Mouse (Mus musculus) left cerebral cortex, postnatal 10 days (tissue): ENCODE measurements around the gene C130074G19Rik. TPM values are rescaled to one million over a fixed set of nuclear protein-coding genes. Genes with fewer than 3 reads are reported as not detected.

Experiments used
- DNase-seq, 2 experiments: peaks; one replicate each; pipeline ENCODE4 v3.0.0; 2021 to 2022; ENCODE audit warnings: low spot score in 2 of 2, mixed read lengths in 1 of 2; ENCODE audit errors: extremely low spot score in 1 of 2
- intact Hi-C: fragments of 180-260 bp; cut with DNase I; formaldehyde crosslinking; loops from one replicate; pipeline ENCODE4 v1.15.1; 2025
- total RNA-seq, 2 experiments: library from RNA; stranded (reverse); gene quantifications; 2 replicates each; pipeline ENCODE4 v1.2.3; 2021

Gene C130074G19Rik
- total RNA-seq: 10 to 100 TPM; 13.3 to 15.0 TPM

DNA sequence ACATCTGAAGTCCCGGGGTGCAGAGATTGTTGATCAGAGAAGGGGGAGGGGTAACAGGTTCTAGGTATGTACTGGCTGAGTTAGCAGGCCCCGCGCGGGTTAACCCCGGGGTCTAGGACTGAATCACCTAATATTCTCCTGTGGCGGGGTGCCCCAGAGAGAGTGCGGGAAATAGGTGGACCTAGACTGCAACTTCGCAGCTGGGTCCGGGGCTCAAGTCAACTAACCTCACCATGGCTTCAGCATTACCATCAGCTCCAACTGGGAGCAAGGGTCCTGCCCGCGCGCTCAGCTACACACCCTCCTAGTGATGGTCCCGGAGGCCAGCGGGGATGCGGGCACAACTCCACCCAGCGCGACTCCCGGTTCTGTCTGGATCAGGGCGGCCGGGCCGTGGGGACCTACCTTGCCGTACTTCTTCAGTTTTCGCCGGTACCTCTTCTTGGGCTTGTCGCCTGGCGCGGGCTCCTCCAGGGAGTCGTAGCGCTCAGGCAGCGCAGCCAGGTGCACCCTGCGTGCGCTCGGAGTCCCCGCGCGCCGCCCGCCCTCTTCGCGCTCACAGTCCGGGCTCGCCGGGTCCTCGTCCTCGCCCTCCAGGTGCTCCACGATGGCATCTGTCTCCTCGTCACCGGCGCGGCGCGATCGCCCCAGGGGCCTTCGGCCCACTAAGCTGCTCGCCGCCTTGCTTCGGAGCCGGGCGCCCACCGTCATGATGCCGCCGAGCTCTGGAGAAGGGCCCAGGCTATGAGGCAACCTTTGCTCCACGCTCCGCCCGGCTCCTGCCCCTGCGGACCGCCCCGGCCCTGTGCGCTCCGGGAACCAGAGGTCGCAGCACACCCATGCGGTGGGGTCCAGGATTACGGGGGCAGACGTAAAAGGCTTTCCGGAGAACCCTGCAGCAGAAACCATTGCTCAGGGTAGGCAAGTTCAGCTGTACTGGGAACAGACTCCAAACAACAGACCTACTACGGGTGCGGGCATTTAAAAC is at the start of gene C130074G19Rik:
C130074G19Rik (minus strand) TSS at position 938 of the 988 bp plus-strand sequence.
- intact Hi-C loops: no loop called here
- DNase-seq: peak in 1 of 2 experiments; percentile 90

DNA sequence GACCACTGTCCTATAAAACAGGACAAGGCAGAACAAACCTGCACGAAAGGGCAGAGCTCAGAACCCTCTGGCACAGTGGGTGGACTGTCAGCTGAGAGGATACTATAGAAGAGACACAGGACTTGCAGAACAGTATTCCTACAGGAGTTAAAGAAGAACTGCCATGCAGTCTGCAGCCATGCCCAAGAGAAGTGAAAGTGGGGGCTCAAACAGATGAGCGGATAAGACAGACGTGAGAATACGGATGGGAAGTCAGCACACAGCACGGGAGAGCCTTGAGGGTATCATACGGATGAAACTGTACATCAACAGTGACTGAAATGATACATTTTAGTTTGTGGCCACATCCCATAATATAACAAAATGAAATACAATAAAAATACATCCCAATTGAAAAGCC is 48.1 kb upstream of the C130074G19Rik start:
- intact Hi-C loops: no loop called here
- no peak for DNase-seq

GRCm38 (mm10) chr1:184928382-184928781 is 45.4 kb upstream of the C130074G19Rik start:
- no peak for DNase-seq
- intact Hi-C loops: no loop called here

- DNase-seq: no peak
Measured at GRCm38 (mm10) chr1:184927911-184928310, 44.9 kb upstream of the C130074G19Rik start.

GRCm38 (mm10) chr1:184922824-184923223 is 39.8 kb upstream of the C130074G19Rik start:
- intact Hi-C loops: no loop called here
- DNase-seq: no peak

More at GRCm38 (mm10) chr1:184927911-184928310, 44.9 kb upstream of the C130074G19Rik start:
- intact Hi-C loops: no loop called here

- DNase-seq: no peak
- intact Hi-C loops: no loop called here
Measured at GRCm38 (mm10) chr1:184920057-184920456, 37.0 kb upstream of the C130074G19Rik start.

GRCm38 (mm10) chr1:184918227-184918888 is 35.3 kb upstream of the C130074G19Rik start:
- intact Hi-C loops: no loop called here
- DNase-seq: no peak

- no peak for DNase-seq
- intact Hi-C loops: no loop called here
Measured at GRCm38 (mm10) chr1:184912336-184912735, 29.3 kb upstream of the C130074G19Rik start.

DNA sequence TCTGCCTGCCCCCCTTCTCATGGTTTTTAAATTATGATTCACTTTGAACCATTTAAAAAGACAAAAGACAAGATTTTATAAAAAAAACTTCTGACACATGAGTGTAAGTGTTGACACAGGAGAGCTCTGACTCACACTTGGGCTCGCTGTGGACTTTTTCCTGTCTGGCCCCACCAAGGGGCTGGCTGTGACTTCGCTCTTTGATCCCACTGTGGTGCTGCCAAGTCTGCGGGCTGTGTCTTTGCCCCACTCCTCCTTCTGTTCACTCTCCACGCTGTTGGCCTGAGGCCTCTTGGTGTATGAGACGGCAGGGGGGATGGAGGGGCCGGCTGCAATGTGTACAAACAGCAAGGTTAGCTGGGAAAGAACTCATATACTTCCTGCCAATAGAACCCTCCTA is 28.8 kb upstream of the C130074G19Rik start:
- intact Hi-C loops: no loop called here
- DNase-seq: peak in 1 of 2 experiments; percentile 65

DNA sequence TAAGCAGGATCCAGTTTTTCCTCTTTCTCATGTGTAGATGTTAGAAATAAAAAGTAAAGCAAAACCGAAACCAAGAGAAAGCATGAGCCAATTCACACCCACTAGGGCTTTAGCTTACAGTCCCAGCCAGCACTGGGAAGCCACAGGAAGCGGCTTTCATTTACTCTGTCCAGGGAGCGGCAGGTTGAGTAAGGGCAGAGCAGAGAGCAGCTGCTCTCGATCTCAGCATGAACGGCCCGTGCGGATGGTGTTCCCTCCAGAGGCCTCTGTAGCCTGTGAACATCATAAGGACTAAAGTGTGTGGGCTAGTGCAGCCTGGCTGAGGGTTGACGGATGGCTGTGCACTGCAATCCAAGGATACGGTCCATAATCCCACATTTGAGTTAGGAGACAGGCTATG is 25.5 kb upstream of the C130074G19Rik start:
- intact Hi-C loops: loop anchor here (10.0 kb wide), 1 partner anchor 286 kb away; no protein-coding TSS in a partner anchor
- no peak for DNase-seq

GRCm38 (mm10) chr1:184905904-184906745 is 23.1 kb upstream of the C130074G19Rik start:
- intact Hi-C loops: loop anchor here (10.0 kb wide), 1 partner anchor 289 kb away; no protein-coding TSS in a partner anchor
- no peak for DNase-seq

DNA sequence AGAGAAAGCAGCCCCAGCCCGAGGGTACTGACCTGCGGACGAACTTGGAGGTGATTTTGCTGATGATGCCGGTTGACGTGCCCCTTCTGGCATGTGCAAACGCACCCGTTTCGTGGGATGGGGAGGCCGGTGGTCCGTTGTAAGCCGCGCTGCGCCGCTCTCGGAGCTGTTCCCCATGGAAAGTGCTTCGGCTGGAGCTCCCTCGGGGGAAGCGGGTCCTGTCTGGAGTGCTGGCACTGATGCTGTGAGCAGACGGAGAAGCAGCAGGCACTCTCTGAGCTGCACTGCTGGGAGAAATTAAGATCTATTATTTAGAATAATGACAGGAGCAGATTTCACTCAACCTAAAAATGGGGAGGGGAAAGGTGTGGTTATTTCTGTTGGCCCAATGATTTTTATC is 22.4 kb upstream of the C130074G19Rik start:
- intact Hi-C loops: loop anchor here (10.0 kb wide), 1 partner anchor 289 kb away; no protein-coding TSS in a partner anchor
- DNase-seq: no peak

- DNase-seq: no peak
- intact Hi-C loops: loop anchor here (10.0 kb wide), 1 partner anchor 291 kb away; no protein-coding TSS in a partner anchor
Measured at GRCm38 (mm10) chr1:184903697-184904096, 20.7 kb upstream of the C130074G19Rik start.

- DNase-seq: no peak
Measured at GRCm38 (mm10) chr1:184902886-184903285, 19.9 kb upstream of the C130074G19Rik start.

GRCm38 (mm10) chr1:184897350-184897749 is 14.3 kb upstream of the C130074G19Rik start:
- intact Hi-C loops: no loop called here
- no peak for DNase-seq

More at GRCm38 (mm10) chr1:184902886-184903285, 19.9 kb upstream of the C130074G19Rik start:
- intact Hi-C loops: loop anchor here (10.0 kb wide), 1 partner anchor 292 kb away; no protein-coding TSS in a partner anchor

- intact Hi-C loops: loop anchor here (5.0 kb wide), 1 partner anchor 40 kb away; no protein-coding TSS in a partner anchor
- no peak for DNase-seq
Measured at GRCm38 (mm10) chr1:184891998-184892397, 9.0 kb upstream of the C130074G19Rik start.

DNA sequence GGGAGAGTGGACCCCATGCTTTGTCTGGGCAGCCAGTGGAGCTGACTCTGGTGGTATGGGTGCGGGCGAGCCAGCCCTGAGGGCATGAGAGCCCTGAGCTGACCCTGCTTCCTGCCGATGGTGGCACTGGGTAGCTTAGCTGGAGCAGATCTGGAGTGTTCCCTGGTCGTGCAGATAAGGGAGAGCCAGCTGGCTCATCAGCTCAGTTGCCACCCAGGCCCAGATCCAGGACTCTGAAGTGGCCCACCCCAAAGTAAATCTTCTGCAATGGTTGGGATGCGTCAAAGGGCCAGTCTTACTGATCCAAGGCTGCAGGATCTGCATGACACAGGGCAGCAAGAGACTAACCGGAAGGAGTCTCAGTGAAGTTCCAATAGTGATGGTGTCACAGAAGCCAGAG is 6.4 kb upstream of the C130074G19Rik start:
- intact Hi-C loops: no loop called here

DNA sequence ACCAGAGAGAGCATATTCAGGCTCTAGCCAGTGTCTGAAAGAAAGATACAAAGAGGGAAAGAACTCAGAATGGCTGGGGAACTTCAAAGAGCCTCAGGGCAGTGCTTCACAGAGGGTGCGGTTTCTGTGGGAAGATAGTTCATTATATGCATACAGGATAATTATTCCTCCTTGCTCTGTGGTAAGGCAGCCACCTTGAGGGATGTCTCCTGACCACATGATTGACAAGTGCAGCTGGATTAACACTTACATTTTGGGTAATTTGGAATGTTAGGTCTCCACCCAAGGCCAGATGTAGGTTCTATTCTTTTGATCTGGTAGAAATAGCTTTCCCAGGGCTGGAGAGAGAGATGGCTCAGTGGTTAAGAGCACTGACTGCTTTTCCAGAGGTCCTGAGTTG is 3.1 kb upstream of the C130074G19Rik start:
- no peak for DNase-seq
- intact Hi-C loops: no loop called here

More for the DNA sequence above, 6.4 kb upstream of the C130074G19Rik start:
- DNase-seq: no peak
